Mouse (Mus musculus): ENCODE data around the gene Ctsl.

The Ctsl gene

GRCm38 (mm10) chr13:64312024-64312915 lies 58.4 kb downstream of the Ctsl start, which contains the start of gene Aaed1:
TSS of gene Aaed1 (minus strand) at chr13:64312710.
- peak; percentile 88 to 95 for DNase-seq

GRCm38 (mm10) chr13:64311266-64311665 lies 59.4 kb downstream of the Ctsl start:
- no peak for DNase-seq

GRCm38 (mm10) chr13:64310585-64310984 lies 60.1 kb downstream of the Ctsl start:
- no peak for DNase-seq

GRCm38 (mm10) chr13:64309842-64310241 lies 60.8 kb downstream of the Ctsl start:
- DNase-seq = no peak

Measured in cerebellum, adult 18-20 months (tissue).